Mouse (Mus musculus) heart, postnatal 0 days (tissue): ENCODE data around the gene Ssr2.

Experiments used
- CTCF ChIP-seq: IDR thresholded peaks from 2 replicates; pipeline ENCODE4 v1.5.1; 2016; ENCODE audit warnings: antibody characterized with exemption, control low read depth, low read depth
- EP300 ChIP-seq: IDR thresholded peaks from 2 replicates; pipeline ENCODE4 v1.6.1; 2016; ENCODE audit warnings: antibody characterized with exemption, low read depth

GRCm38 (mm10) chr3:88553525-88553879 is 22.2 kb upstream of the Ssr2 start, which contains the start of gene Ubqln4:
- TF ChIP-seq CTCF = peak; percentile 71
- TF ChIP-seq EP300 = 0 out of 2 replicates have a peak, but pooled peaks have one; percentile 20
